Mouse (Mus musculus) left cerebral cortex, adult 2 months (tissue): Measurements from ENCODE around the gene Acadm. TPM values are rescaled to one million over a fixed set of nuclear protein-coding genes. Genes with fewer than 3 reads are reported as not detected.
A peak's percentile ranks its signal among the peaks of the same experiment; 100 is the strongest.

Experiments used
- DNase-seq, 2 experiments: peaks; one replicate each; pipeline ENCODE4 v3.0.0; 2021 to 2022; ENCODE audit warnings: low spot score in 2 of 2, mixed read lengths in 1 of 2; ENCODE audit errors: extremely low spot score in 1 of 2
- H3K27ac ChIP-seq: fragments of 200-600 bp; 2 replicates; pipeline ENCODE4 v1.8.1; 2022
- H3K4me3 ChIP-seq: fragments of 200-600 bp; 2 replicates; pipeline ENCODE4 v1.8.1; 2022
- CTCF ChIP-seq: fragments of 200-600 bp; IDR thresholded peaks from 2 replicates; pipeline ENCODE4 v1.8.1; 2022; ENCODE audit warnings: antibody characterized with exemption, mild to moderate bottlenecking, moderate library complexity
- intact Hi-C: fragments of 180-260 bp; cut with DNase I; formaldehyde crosslinking; loops from one replicate; pipeline ENCODE4 v1.15.1; 2025
- total RNA-seq, 2 experiments: library from RNA; stranded (reverse); gene quantifications; 2 replicates each; pipeline ENCODE4 v1.2.3; 2021

Acadm gene
- total RNA-seq, 2 experiments from 2014 or later: 44.8 to 47.3 TPM

DNA sequence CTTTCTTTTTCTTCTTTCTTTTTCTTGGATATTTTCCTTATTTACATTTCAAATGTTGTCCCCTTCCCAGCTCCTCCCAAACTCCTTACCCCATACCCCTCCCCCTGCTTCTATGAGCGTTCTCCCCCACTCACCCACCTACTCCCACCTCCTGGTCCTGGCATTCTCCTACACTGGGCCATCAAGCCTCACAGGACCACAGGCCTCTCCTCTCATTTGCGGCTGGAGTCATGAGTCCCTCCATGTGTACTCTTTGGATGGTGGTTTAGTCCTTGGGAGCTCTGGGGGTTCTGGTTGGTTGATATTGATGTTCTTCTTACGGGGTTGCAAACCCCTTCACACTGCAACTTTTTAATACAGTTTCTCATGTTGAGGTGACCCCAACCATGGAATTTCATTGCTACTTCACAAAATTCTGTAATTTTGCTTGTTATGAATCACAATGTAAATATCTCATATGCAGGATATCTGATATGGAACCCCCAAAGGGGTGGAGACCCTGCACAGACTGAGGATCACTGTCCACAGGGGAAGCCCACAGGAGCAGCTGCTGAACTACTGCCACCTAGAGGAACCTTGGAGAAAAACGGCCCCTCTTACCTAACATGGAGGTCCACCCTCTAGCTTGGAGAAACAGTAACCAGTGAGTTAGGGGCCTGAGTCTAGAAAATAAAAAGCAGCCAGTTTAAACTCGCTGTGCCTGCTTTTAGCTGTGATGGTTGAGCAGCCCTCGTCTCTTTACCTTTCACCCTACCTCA, 17.4 kb upstream of the Acadm start:
- no peak for DNase-seq
- Histone ChIP-seq H3K4me3 (no peak overlapping the region), H3K27ac (no peak overlapping the region)
- intact Hi-C loops: loop anchor here (5.0 kb wide), 1 partner anchor 610 kb away; no protein-coding TSS in a partner anchor
- peak; percentile 56 for TF ChIP-seq CTCF

DNA sequence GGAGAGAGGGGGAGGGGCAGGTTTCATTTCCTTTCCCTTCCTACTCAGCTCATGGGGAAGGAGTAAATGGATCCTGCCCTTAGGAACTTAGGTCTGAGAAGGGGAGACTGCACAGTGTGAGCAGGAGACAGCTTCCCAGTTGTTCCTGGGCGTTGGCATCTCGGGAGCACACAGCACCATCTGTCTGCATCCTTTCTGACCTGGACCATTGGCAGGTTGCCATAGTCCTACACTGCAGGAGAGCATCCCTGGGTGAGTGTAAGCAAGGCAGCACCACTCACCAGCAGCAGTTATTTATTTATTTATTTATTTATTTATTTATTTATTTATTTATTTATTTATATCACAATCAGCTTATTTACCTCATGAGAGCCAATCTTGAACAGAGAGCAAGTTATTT, 16.5 kb upstream of the Acadm start:
- H3K4me3 ChIP-seq: no peak overlapping the region
- no peak overlapping the region for H3K27ac ChIP-seq
- intact Hi-C loops: loop anchor here (5.0 kb wide), 1 partner anchor 611 kb away; no protein-coding TSS in a partner anchor
- no peak for TF ChIP-seq CTCF
- no peak for DNase-seq

DNA sequence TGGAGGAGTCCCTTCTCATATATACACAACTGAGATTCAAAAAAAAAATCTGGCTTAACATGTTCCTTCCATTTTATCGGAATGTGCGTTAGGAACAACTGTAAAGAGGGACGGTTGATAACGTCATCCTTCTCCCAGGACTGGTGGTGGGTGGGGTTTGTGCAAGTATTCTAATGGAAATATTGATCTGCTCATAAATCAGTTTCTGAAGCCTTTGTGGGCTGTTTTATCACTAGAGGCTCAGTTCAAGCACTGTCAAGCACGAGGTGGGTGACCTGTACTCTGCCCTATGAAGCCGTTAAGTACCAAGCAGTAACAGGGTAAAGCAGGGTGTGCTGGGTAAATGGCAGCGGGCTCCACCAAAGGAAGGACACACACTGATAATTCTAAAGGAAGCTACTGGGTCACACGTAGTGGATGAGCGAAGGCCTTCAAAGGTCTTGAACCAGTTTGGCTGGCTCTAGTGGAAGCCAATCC, 15.3 kb upstream of the Acadm start:
- intact Hi-C loops: loop anchor here (1.0 to 5.0 kb wide), 2 partner anchors 267 to 613 kb away; no protein-coding TSS in a partner anchor
- no peak overlapping the region for H3K4me3 ChIP-seq
- no peak for TF ChIP-seq CTCF
- DNase-seq: no peak
- no peak overlapping the region for H3K27ac ChIP-seq

DNA sequence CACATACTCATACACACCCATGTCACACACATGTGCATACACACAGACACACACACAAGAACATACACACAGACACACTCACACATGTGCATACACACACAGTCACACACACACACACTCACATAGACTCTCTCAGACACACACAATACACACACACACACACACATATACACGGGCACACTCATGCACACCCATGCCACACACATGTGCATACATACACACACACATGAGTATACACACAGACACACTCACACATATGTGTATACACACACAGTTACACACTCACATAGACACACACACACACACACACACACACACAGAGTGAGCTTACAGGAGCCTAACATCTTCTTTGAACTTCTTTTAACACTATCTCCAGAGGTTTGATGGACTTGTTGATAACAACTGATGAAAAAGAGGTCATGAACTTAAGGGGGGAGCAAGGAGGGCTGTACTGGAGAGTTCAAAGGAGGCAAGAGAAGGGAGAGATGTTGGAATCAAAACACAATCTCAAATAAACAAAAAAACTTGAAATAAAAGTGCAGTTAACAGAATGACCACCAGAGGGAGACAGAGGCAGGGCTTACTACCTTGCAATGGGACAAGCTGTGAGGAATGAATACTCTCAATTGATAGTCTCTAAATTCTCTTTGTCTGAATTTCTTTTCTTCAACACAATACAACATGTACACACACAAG, 14.8 kb upstream of the Acadm start:
- TF ChIP-seq CTCF: peak; percentile 96
- Histone ChIP-seq H3K4me3 (no peak overlapping the region), H3K27ac (no peak overlapping the region)
- intact Hi-C loops: loop anchor here (1.0 kb wide), 1 partner anchor 267 kb away; no protein-coding TSS in a partner anchor
- DNase-seq: no peak

DNA sequence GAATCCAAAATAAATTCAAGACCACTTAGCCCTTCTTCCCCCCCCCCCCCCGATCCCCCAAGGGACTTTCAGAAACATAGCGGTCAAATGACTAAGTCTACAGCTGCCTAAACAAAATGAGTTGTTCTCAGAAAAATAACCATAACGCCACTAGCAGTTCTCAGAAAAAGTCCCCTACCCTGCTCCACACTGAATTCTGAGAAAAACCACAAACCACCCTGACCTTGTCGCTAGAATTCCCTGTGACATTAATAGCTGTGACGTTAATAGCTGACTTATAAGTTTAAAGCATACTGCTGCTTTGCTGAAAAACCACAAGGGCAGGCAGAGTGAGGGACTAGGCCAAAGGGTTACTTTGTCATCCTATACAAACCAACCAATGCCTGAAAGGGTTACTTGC, 13.5 kb upstream of the Acadm start:
- DNase-seq: no peak
- no peak for TF ChIP-seq CTCF
- intact Hi-C loops: no loop called here
- Histone ChIP-seq H3K4me3 (no peak overlapping the region), H3K27ac (no peak overlapping the region)

DNA sequence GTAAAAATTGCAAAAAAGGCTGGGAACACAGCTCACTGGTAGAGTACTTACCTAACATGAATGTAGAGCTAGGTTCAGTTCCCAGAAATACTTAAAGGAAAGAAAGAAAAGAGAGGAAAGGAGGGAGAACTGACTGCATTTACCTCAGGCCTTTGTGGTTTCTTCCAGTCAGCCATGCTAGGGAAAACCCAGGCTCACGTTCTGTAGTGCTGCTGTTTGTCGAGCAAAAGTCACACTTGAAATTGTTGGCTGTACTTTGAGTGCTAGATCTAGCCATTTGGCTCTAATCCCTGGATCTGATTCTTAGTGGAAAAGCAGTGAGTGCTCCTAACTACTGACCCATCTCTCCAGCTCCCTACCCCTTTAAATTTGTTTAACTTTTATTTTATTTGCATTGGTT, 3.7 kb upstream of the Acadm start:
- TF ChIP-seq CTCF: no peak
- no peak overlapping the region for H3K4me3 ChIP-seq
- no peak overlapping the region for H3K27ac ChIP-seq
- intact Hi-C loops: no loop called here
- DNase-seq: no peak

DNA sequence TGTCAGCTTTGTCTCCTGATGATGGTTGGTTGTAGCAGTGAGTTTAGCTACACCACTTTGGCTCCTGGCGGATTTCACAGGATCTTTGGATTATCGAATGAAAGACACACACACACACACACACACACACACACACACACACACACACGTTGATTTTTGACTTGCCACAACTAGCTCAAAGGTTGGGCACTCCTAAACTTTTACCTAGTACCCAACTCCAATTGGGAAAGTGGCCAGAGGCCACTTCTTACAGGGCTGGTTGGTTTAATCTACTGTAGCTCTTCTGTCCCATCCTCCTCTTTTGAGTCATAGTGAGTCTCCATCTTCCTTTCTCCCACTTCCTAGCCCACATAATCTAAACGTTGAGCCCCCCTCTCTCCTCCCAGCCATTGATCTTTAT, 2.8 kb upstream of the Acadm start:
- TF ChIP-seq CTCF: no peak
- no peak for DNase-seq
- intact Hi-C loops: no loop called here
- Histone ChIP-seq H3K27ac (no peak overlapping the region), H3K4me3 (no peak overlapping the region)

DNA sequence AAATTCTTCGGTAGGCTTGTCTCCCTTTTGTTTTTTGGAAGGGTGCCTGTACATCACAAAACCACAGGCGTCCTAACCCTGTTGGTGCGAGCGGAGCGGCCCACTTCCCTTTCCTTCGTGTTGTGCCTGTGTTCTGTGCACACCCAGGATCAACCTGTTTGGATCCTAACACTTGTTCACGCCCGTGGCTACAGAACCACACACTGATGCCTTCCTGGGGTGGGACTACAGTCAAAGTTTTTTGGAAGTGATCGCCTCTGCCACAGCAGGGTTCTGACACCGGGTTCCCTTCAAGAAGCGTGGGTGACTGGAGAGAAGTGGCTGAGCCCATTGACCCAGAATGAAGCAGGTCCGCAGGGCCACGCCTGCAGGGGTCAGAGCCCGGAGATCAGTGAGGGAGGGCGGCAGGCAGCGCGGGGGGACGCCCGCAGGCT, 514 bp downstream of the Acadm start:
- intact Hi-C loops: loop anchor here (1.0 kb wide), 1 partner anchor 31 kb away; the partner anchor contains the start of gene Rabggtb
- DNase-seq: peak in 1 of 2 experiments; percentile 21
- Histone ChIP-seq H3K27ac (peak overlapping the region; percentile 89), H3K4me3 (peak overlapping the region; percentile 97)
- TF ChIP-seq CTCF: no peak

DNA sequence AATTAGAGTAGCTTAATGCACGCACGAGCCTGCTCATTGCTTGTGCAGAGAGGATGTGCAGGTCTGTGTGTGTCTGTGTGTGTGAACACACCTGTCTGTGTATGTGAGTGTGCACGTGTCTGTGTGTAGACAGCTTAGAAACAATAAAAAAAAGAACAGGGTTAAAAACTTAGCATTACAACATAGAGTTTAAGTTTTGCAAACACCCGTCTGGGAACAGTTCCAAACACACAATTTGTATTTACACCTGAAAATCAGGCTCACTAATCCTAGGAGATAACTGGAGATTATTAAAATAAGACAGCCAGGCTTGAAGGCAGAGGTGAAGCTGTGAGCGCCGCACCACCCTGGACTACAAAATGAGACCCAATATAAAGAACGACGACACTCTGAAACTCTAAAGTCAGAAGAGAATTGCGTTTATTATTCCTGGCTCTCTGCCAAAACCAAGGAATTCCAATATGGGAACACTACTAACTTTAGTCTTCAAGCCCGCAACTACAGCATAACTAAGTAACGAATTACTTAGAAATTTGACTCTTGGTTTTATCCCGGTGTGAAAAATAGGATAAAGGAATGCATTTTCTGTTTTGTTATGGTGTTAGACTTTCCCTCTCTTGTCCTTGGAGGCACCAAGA, 1.3 kb downstream of the Acadm start:
- DNase-seq: no peak
- intact Hi-C loops: no loop called here
- TF ChIP-seq CTCF: no peak
- H3K27ac ChIP-seq: peak overlapping the region; percentile 89; the same call in 1 of the 2 replicates
- H3K4me3 ChIP-seq: peak overlapping the region; percentile 97

DNA sequence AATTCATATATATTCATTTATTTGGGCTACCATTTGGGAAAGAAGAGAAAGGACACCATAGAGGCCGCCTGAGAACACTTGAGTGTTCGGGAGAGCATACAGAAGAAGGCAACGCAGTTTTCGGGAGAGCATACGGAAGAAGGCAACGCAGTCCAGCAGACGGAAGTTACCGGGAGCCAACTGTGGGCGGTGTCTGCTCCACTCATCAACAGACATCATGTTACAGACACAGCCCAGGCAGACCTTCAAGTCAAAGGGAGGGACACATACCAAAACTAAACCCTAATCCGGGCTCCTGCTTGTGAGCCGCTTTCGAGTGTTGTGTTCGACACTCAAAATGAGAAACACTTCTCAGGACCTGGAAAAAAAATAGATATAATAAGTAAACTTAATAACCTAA, 2.8 kb downstream of the Acadm start:
- no peak overlapping the region for H3K27ac ChIP-seq
- intact Hi-C loops: no loop called here
- no peak overlapping the region for H3K4me3 ChIP-seq
- DNase-seq: no peak
- TF ChIP-seq CTCF: no peak

DNA sequence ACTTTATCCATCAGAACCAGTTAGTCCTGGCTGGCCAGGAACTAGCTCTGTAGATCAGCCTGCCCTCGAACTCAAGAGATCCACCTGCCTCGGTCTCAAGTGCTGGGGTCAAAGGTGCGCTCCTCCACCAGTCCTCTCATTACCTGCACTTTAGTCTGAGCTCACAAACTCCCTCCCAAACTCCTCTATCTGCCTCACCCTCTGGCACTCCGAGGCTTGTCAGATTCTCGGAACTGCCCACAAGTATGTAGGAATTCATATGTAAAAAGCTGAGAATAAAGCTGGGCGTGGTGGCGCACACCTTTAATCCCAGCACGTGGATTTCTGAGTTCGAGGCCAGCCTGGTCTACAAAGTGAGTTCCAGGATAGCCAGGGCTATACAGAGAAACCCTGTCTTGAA, 3.9 kb downstream of the Acadm start:
- TF ChIP-seq CTCF: no peak
- intact Hi-C loops: no loop called here
- H3K27ac ChIP-seq: no peak overlapping the region
- H3K4me3 ChIP-seq: no peak overlapping the region
- DNase-seq: no peak

DNA sequence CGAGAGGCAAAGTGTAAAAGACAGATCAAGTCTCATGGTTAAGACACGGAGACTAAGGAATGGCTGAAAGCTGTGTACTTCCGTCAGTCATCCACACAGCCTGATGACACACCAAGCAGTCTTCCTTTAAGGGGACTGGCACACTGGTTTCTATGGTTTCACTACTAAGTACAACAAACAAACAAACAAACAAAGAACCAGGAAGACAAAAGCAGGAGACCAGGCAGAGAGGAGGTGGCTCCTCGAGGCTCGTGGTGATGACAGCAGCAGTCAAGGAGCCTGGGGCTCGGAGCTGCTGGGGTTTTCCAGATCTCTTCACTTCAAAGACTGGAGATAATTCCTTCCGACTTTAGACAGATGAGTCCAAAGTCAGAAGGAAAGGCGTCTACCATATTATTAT, 4.4 kb downstream of the Acadm start:
- TF ChIP-seq CTCF: no peak
- no peak overlapping the region for H3K4me3 ChIP-seq
- intact Hi-C loops: no loop called here

More for the DNA sequence above, 4.4 kb downstream of the Acadm start:
- no peak overlapping the region for H3K27ac ChIP-seq
- no peak for DNase-seq
